Mouse (Mus musculus) limb, embryonic 12.5 days (tissue): Measurements from ENCODE around the gene Slc25a13. TPM values are rescaled to one million over a fixed set of nuclear protein-coding genes. Genes with fewer than 3 reads are reported as not detected.

Source experiments
- ATAC-seq: fragments of 200-750 bp; cut with Nextera tagmentation; 2 replicates; pipeline ENCODE4 v1.8.0; 2017; ENCODE audit warnings: low read depth, moderate TSS enrichment; ENCODE audit not compliant: insufficient number of reproducible peaks, insufficient read depth, low FRiP score, low TSS enrichment
- H3K27ac ChIP-seq: fragments of 300-500 bp; sonication (generic); 2 replicates; pipeline ENCODE4 v1.5.1; 2016; ENCODE audit warnings: mild to moderate bottlenecking, moderate library complexity
- H3K27me3 ChIP-seq: fragments of 300-500 bp; sonication (generic); 2 replicates; pipeline ENCODE4 v1.6.1; 2016; ENCODE audit warnings: mild to moderate bottlenecking, moderate library complexity
- H3K36me3 ChIP-seq: fragments of 300-500 bp; sonication (generic); 2 replicates; pipeline ENCODE4 v1.6.1; 2016; ENCODE audit warnings: mild to moderate bottlenecking, moderate library complexity
- H3K4me1 ChIP-seq: fragments of 300-500 bp; sonication (generic); replicated peaks from 2 replicates; pipeline ENCODE4 v1.6.1; 2016
- H3K4me2 ChIP-seq: fragments of 300-500 bp; sonication (generic); 2 replicates; pipeline ENCODE4 v1.6.1; 2016; ENCODE audit warnings: mild to moderate bottlenecking, moderate library complexity
- H3K4me3 ChIP-seq: fragments of 300-500 bp; sonication (generic); replicated peaks from 2 replicates; pipeline ENCODE4 v1.5.1; 2016; ENCODE audit warnings: mild to moderate bottlenecking
- H3K9ac ChIP-seq: fragments of 300-500 bp; sonication (generic); replicated peaks from 2 replicates; pipeline ENCODE4 v1.6.1; 2016; ENCODE audit warnings: mild to moderate bottlenecking, moderate library complexity
- H3K9me3 ChIP-seq: fragments of 300-500 bp; sonication (generic); 2 replicates; pipeline ENCODE4 v1.6.1; 2016; ENCODE audit warnings: mild to moderate bottlenecking, moderate library complexity
- WGBS: fragments of 180-500 bp; shearing (Covaris S2); methylation state at CpG from one replicate; pipeline ENCODE4 v1.1.7; 2016; 5-methylcytosine and 5-hydroxymethylcytosine counted together
- polyA plus RNA-seq: library from polyadenylated mRNA; unstranded; fragments of >200 nt; fragmentation: Nextera tagmentation; extraction: Ambion mirVana; gene quantifications from 2 replicates; pipeline ENCODE4 v1.2.1, GENCODE M21; 2016

Gene Slc25a13
- polyA plus RNA-seq, 1 experiment from 2014 or later = 42.3 TPM

GRCm38 (mm10) chr6:5991243-5991642 lies 225.7 kb downstream of the Slc25a13 start:
- 45% methylated on average over 6 of the region's 6 CpGs for WGBS
- peak overlapping the region; percentile 19; the same call in 1 of the 2 replicates for H3K27ac ChIP-seq
- 0 out of 2 replicates have a peak overlapping the region, but pooled peaks have one; percentile 13 for H3K4me2 ChIP-seq
- no peak overlapping the region for H3K9ac ChIP-seq
- H3K9me3 ChIP-seq = no peaks in the 10 kb centered on the region
- H3K4me1 ChIP-seq = peaks cover 31% of the 10 kb centered on the region
- no peak for ATAC-seq
- H3K27me3 ChIP-seq = no peaks in the 10 kb centered on the region; the same call in 1 of the 2 replicates
- H3K36me3 ChIP-seq = no peaks in the 10 kb centered on the region
- H3K4me3 ChIP-seq = no peak overlapping the region
